Mouse (Mus musculus) ES-E14 (cell line): ENCODE measurements around the gene Il1rn.

Experiments used
- CHD2 ChIP-seq: IDR thresholded peaks from 2 replicates; pipeline ENCODE4 v1.6.1; 2014; ENCODE audit warnings: mild to moderate bottlenecking, low read depth, low read length, inconsistent platforms
- HCFC1 ChIP-seq: IDR thresholded peaks from 2 replicates; pipeline ENCODE4 v1.6.1; 2012; ENCODE audit warnings: low read length, inconsistent platforms, borderline replicate concordance; ENCODE audit not compliant: insufficient read depth
- MAFK ChIP-seq: IDR thresholded peaks from 2 replicates; pipeline ENCODE4 v1.6.1; 2014; ENCODE audit warnings: mild to moderate bottlenecking, low read depth, low read length, inconsistent platforms; ENCODE audit not compliant: insufficient read depth
- ZC3H11A ChIP-seq: IDR thresholded peaks from 2 replicates; pipeline ENCODE4 v1.6.1; 2012; ENCODE audit warnings: low read depth, mild to moderate bottlenecking, inconsistent platforms, low read length, borderline replicate concordance
- ZNF384 ChIP-seq: IDR thresholded peaks from 2 replicates; pipeline ENCODE4 v1.6.1; 2012; ENCODE audit warnings: low read depth, low read length, inconsistent platforms

- TF ChIP-seq ZNF384 (no peak), MAFK (no peak), ZC3H11A (no peak), CHD2 (no peak), HCFC1 (no peak)
These were observed 14.5 kb downstream of the Il1rn start for GRCm38 (mm10) chr2:24351159-24351558.
